Mouse (Mus musculus): ENCODE data around the gene Pdzrn4. TPM values are rescaled to one million over a fixed set of nuclear protein-coding genes. Genes with fewer than 3 reads are reported as not detected.
A peak's percentile ranks its signal among the peaks of the same experiment; 100 is the strongest.

The Pdzrn4 gene
- polyA plus RNA-seq, 1 experiment from 2014 or later, result 0.80 TPM

GRCm38 (mm10) chr15:92587431-92587830, 190.8 kb downstream of the Pdzrn4 start:
- Histone ChIP-seq H3K27ac (ENCODE audit: poor library complexity, severe bottlenecking) (no peak overlapping the region), H3K36me3 (no peaks in the 10 kb centered on the region), H3K4me3 (no peak overlapping the region), H3K9ac (no peak overlapping the region), H3K9me3 (replicated peaks) (no peaks in the 10 kb centered on the region), H3K4me2 (no peak overlapping the region), H3K4me1 (replicated peaks) (no peaks in the 10 kb centered on the region), H3K27me3 (replicated peaks) (no peaks in the 10 kb centered on the region)
- 78% methylated on average over 1 of the region's 1 CpGs for WGBS
- no peak for ATAC-seq (ENCODE audit: insufficient number of reproducible peaks, low FRiP score)

DNA sequence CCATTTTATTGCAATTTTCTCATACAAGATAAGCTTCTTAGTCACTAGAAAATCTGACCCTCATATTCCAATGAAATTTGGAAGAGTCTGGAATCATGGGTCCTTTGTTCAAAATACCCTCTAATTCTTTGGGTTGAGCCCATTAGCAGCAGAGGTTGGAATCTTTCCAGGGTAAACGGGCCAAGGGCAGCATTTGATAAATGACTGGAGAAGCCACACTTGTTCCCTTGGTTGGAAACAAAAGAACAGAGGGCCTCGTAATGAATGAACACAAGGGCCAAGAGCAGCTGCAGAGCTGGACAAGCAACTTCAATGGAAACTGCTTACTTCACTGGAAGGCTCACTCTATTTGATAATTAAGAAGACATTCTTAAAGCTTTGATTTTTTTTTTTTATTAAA, 198.0 kb downstream of the Pdzrn4 start:
- Histone ChIP-seq H3K9me3 (replicated peaks) (no peaks in the 10 kb centered on the region), H3K27me3 (replicated peaks) (no peaks in the 10 kb centered on the region), H3K4me3 (no peak overlapping the region), H3K9ac (no peak overlapping the region), H3K4me2 (no peak overlapping the region), H3K4me1 (replicated peaks) (peaks cover 10% of the 10 kb centered on the region; the same call in 1 of the 2 replicates), H3K27ac (ENCODE audit: poor library complexity, severe bottlenecking) (no peak overlapping the region), H3K36me3 (no peaks in the 10 kb centered on the region)
- no peak for ATAC-seq (ENCODE audit: insufficient number of reproducible peaks, low FRiP score)
- WGBS, result 28% methylated on average over 2 of the region's 2 CpGs

DNA sequence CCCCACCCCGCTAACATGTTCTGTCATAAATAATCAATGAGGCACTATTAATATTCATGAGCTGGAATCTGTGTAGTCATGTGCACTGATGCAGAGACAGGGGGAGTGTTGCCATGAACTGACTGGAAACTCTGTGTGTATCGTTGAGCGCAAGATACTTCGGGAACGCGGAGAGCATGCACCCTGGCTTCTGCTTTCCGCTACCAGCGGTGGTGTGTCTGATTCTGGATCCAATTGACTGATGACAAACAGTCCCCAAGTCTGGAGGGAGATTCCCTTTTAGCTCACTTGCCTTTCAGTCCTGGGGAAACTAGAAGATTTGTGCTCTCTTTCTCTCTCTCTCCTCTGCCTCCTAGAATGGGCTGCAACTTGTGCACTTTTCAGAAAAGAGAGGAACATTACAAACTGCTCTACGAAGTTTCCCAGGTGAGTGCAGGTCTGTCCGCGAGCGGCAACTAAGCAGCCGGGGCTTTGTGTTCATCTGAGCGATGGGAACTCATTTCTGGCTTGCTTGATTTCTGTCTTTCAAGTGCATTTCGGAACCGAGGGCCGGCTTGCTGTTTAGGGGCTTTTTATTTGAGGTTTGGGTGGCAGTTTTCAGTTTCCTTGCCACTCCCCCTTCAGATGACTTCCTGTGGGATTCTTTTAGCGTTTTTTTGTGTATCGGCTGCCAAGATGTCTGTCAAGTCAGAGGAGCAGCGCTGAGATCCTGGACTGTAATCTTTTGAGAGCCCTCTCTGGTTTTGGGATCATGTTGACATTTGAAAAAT, 200.5 kb downstream of the Pdzrn4 start:
- Histone ChIP-seq H3K4me3 (peak overlapping the region; percentile 54), H3K4me1 (replicated peaks) (peaks cover 10% of the 10 kb centered on the region; the same call in 1 of the 2 replicates), H3K4me2 (peak overlapping the region; percentile 93), H3K9ac (peak overlapping the region; percentile 58), H3K27ac (ENCODE audit: poor library complexity, severe bottlenecking) (no peak overlapping the region), H3K9me3 (replicated peaks) (no peaks in the 10 kb centered on the region), H3K27me3 (replicated peaks) (no peaks in the 10 kb centered on the region), H3K36me3 (no peaks in the 10 kb centered on the region)
- no peak for ATAC-seq (ENCODE audit: insufficient number of reproducible peaks, low FRiP score)
- 2% methylated on average over 20 of the region's 20 CpGs for WGBS

DNA sequence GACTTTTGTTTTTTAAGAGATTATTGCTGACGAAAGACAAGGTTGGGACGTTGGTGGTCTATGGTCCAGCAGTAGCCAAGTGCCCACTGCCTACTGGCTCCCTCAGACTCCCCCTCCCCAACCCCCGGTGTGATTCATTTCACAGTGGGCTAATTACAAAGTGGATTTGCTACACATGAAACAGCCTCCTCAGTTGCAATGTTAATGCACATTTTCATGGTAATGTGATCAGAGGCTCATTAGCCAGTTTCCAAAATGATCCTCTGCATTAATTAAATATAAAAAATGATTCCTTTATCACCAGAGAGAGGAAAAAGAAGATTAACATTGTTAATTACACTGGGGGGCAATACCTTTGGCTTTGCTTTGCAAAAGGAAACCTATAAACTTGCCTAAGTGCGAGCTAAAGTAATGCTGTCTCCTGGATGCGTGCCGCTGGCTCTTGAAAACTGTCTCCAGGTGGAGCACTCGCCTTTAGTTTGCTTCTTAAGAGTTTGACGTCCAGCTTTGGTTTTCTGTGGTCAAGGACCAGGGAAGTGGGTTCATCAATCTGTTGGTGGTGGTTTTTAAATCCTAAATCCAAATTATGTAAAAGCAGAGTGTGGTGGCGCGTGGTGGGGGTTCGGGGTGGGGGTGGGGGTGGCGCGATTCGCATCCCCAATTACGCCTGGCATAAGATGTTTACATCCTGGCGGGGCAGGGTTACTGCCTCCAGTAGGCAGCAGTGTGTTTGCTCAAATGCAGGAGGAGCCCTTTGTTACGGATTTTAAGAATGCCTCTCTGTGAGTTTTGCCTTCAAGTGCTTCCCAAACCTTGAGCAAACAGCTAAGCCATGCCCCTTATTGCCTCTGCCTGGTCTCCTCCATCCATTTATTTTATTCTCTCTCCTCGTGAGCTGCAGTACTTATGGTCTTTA, 202.0 kb downstream of the Pdzrn4 start:
- peak; percentile 11; the same call in 1 of the 2 replicates for ATAC-seq (ENCODE audit: insufficient number of reproducible peaks, low FRiP score)
- Histone ChIP-seq H3K4me2 (peak overlapping the region; percentile 79), H3K36me3 (no peaks in the 10 kb centered on the region), H3K9me3 (replicated peaks) (peaks cover 2% of the 10 kb centered on the region; the same call in 1 of the 2 replicates), H3K27me3 (replicated peaks) (no peaks in the 10 kb centered on the region), H3K27ac (ENCODE audit: poor library complexity, severe bottlenecking) (no peak overlapping the region), H3K4me3 (peak overlapping the region; percentile 44), H3K9ac (no peak overlapping the region), H3K4me1 (replicated peaks) (peaks cover 10% of the 10 kb centered on the region; the same call in 1 of the 2 replicates)
- 4% methylated on average over 18 of the region's 18 CpGs for WGBS

- Histone ChIP-seq H3K9me3 (replicated peaks) (peaks cover 5% of the 10 kb centered on the region; the same call in 1 of the 2 replicates), H3K27ac (ENCODE audit: poor library complexity, severe bottlenecking) (no peak overlapping the region), H3K4me1 (replicated peaks) (peaks cover 10% of the 10 kb centered on the region; the same call in 1 of the 2 replicates), H3K4me3 (peak overlapping the region; percentile 44), H3K9ac (no peak overlapping the region), H3K36me3 (no peaks in the 10 kb centered on the region), H3K27me3 (replicated peaks) (no peaks in the 10 kb centered on the region), H3K4me2 (peak overlapping the region; percentile 79)
- ATAC-seq (ENCODE audit: insufficient number of reproducible peaks, low FRiP score), result 0 out of 2 replicates have a peak, but pooled peaks have one; percentile 6
- WGBS, result 7% methylated on average over 7 of the region's 7 CpGs
Measured at GRCm38 (mm10) chr15:92599381-92599780, 202.7 kb downstream of the Pdzrn4 start.

GRCm38 (mm10) chr15:92610866-92611265, 214.2 kb downstream of the Pdzrn4 start:
- Histone ChIP-seq H3K36me3 (no peaks in the 10 kb centered on the region), H3K4me1 (replicated peaks) (no peaks in the 10 kb centered on the region; the same call in 1 of the 2 replicates), H3K9me3 (replicated peaks) (no peaks in the 10 kb centered on the region), H3K9ac (no peak overlapping the region), H3K27me3 (replicated peaks) (no peaks in the 10 kb centered on the region), H3K4me2 (no peak overlapping the region), H3K4me3 (no peak overlapping the region), H3K27ac (ENCODE audit: poor library complexity, severe bottlenecking) (no peak overlapping the region)
- no peak for ATAC-seq (ENCODE audit: insufficient number of reproducible peaks, low FRiP score)
- WGBS, result 58% methylated on average over 3 of the region's 3 CpGs

DNA sequence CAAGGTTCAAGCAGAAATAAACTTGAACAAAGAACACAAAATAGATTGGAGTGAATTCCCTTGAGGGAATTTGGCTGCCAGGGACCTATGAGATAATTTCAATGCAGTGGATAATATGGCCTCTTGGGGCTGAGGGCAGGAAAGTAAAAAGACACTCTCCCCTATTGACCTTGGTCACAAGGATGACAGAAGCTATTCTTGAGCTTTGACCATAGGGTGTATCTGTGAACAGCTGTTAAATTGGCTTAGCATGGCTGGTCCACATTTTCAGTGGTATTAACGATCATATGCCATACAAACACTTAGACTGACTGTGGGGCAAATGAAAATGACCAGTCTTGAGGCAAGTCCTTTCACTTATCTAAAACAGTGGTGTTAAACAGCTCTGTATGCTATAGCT, 215.7 kb downstream of the Pdzrn4 start:
- H3K4me3 ChIP-seq, result no peak overlapping the region
- no peak overlapping the region for H3K9ac ChIP-seq
- H3K27me3 ChIP-seq (replicated peaks), result no peaks in the 10 kb centered on the region
- no peaks in the 10 kb centered on the region for H3K4me1 ChIP-seq (replicated peaks)
- H3K4me2 ChIP-seq, result no peak overlapping the region
- no peaks in the 10 kb centered on the region for H3K9me3 ChIP-seq (replicated peaks)
- ATAC-seq (ENCODE audit: insufficient number of reproducible peaks, low FRiP score), result no peak
- WGBS, result 68% methylated on average over 1 of the region's 1 CpGs
- H3K36me3 ChIP-seq, result no peaks in the 10 kb centered on the region
- H3K27ac ChIP-seq (ENCODE audit: poor library complexity, severe bottlenecking), result no peak overlapping the region

- H3K4me3 ChIP-seq, result no peak overlapping the region
- no peaks in the 10 kb centered on the region for H3K9me3 ChIP-seq (replicated peaks)
- H3K4me2 ChIP-seq, result no peak overlapping the region
- no peaks in the 10 kb centered on the region for H3K4me1 ChIP-seq (replicated peaks)
- no peaks in the 10 kb centered on the region for H3K36me3 ChIP-seq
- H3K27me3 ChIP-seq (replicated peaks), result no peaks in the 10 kb centered on the region
- 71% methylated on average over 3 of the region's 3 CpGs for WGBS
- no peak for ATAC-seq (ENCODE audit: insufficient number of reproducible peaks, low FRiP score)
- H3K27ac ChIP-seq (ENCODE audit: poor library complexity, severe bottlenecking), result no peak overlapping the region
- no peak overlapping the region for H3K9ac ChIP-seq
Measured at GRCm38 (mm10) chr15:92613228-92613627, 216.5 kb downstream of the Pdzrn4 start.

DNA sequence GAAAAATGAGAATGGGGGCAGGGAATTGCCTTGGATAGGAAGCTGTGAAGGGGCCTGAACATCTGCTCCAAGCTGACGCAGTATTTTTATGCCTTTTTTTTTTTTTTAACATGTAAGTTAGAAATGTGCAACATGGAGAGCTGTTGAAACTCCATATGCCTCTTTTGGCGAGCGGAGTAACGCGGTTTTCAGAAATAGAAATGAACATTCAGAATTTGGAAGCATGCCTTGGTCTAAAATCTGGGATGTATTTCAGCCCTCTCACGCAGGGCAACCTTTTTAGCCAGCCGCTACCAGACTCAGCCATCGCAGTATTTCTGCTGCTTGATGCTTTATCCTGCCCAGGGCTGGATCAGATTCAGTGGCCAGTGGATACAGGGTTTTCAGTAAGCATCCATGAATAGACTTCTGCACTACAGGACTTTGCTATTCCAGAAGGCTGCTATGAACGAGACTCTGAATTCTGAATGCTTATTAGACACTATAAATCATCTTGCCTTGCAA, 225.1 kb downstream of the Pdzrn4 start:
- Histone ChIP-seq H3K9ac (no peak overlapping the region), H3K27ac (ENCODE audit: poor library complexity, severe bottlenecking) (no peak overlapping the region), H3K4me2 (no peak overlapping the region), H3K4me1 (replicated peaks) (no peaks in the 10 kb centered on the region), H3K36me3 (no peaks in the 10 kb centered on the region), H3K27me3 (replicated peaks) (no peaks in the 10 kb centered on the region), H3K4me3 (no peak overlapping the region), H3K9me3 (replicated peaks) (no peaks in the 10 kb centered on the region)
- WGBS, result 86% methylated on average over 9 of the region's 9 CpGs
- no peak for ATAC-seq (ENCODE audit: insufficient number of reproducible peaks, low FRiP score)

- 74% methylated on average over 5 of the region's 5 CpGs for WGBS
Measured at GRCm38 (mm10) chr15:92622323-92622722, 225.6 kb downstream of the Pdzrn4 start.

GRCm38 (mm10) chr15:92629172-92629571, 232.5 kb downstream of the Pdzrn4 start:
- H3K36me3 ChIP-seq, result no peaks in the 10 kb centered on the region
- no peak overlapping the region for H3K4me3 ChIP-seq
- no peak overlapping the region for H3K9ac ChIP-seq
- no peaks in the 10 kb centered on the region for H3K27me3 ChIP-seq (replicated peaks)
- peak; percentile 78 for ATAC-seq (ENCODE audit: insufficient number of reproducible peaks, low FRiP score)
- peaks cover 20% of the 10 kb centered on the region for H3K4me1 ChIP-seq (replicated peaks)
- H3K27ac ChIP-seq (ENCODE audit: poor library complexity, severe bottlenecking), result 0 out of 2 replicates have a peak overlapping the region, but pooled peaks have one; percentile 2
- WGBS, result 0% methylated on average over 2 of the region's 2 CpGs
- H3K9me3 ChIP-seq (replicated peaks), result no peaks in the 10 kb centered on the region
- no peak overlapping the region for H3K4me2 ChIP-seq

More at GRCm38 (mm10) chr15:92622323-92622722, 225.6 kb downstream of the Pdzrn4 start:
- no peaks in the 10 kb centered on the region for H3K27me3 ChIP-seq (replicated peaks)
- H3K4me2 ChIP-seq, result no peak overlapping the region
- H3K36me3 ChIP-seq, result no peaks in the 10 kb centered on the region
- H3K9ac ChIP-seq, result no peak overlapping the region
- H3K4me3 ChIP-seq, result no peak overlapping the region
- no peaks in the 10 kb centered on the region for H3K9me3 ChIP-seq (replicated peaks)
- H3K27ac ChIP-seq (ENCODE audit: poor library complexity, severe bottlenecking), result no peak overlapping the region
- no peaks in the 10 kb centered on the region for H3K4me1 ChIP-seq (replicated peaks)
- ATAC-seq (ENCODE audit: insufficient number of reproducible peaks, low FRiP score), result no peak
